Mouse (Mus musculus) CH12.LX (cell line): ENCODE measurements at regions not wholly inside any gene's neighbourhood (a gene's known extent, or its start where the extent isn't known, plus 50 kb on each side); places are given as distances from the start of the nearest gene placed in this dataset.

Source experiments
- DNase-seq: peaks from one replicate; pipeline ENCODE4 v3.0.0-alpha.2; 2013; ENCODE audit errors: extremely low read depth
- H3K27ac ChIP-seq: 2 replicates; pipeline ENCODE4 v1.5.1; 2012; ENCODE audit warnings: low read depth, mild to moderate bottlenecking, control low read depth, moderate library complexity; ENCODE audit not compliant: insufficient read depth
- H3K27me3 ChIP-seq: replicated peaks from 2 replicates; pipeline ENCODE3; 2012; ENCODE audit warnings: inconsistent platforms
- H3K36me3 ChIP-seq, 2 experiments: replicated peaks in 1 of 2; 2 replicates each; pipeline versions ENCODE3 to v1.6.1; 2012; ENCODE audit warnings: inconsistent platforms in 1 of 2, low read length in 1 of 2, mild to moderate bottlenecking in 1 of 2, mixed read lengths in 1 of 2, moderate library complexity in 1 of 2; ENCODE audit not compliant: control insufficient read depth in 1 of 2, insufficient read depth in 1 of 2
- H3K4me1 ChIP-seq, 2 experiments: 2 replicates each; pipeline ENCODE4 v1.6.1; 2012; ENCODE audit warnings: inconsistent platforms in 1 of 2, moderate library complexity in 1 of 2; ENCODE audit not compliant: insufficient read depth in 2 of 2, control insufficient read depth in 1 of 2
- H3K4me2 ChIP-seq: 2 replicates; pipeline ENCODE4 v1.6.1; 2012; ENCODE audit warnings: low read depth, mild to moderate bottlenecking, control low read depth; ENCODE audit not compliant: poor library complexity, insufficient read depth, severe bottlenecking
- H3K4me3 ChIP-seq, 3 experiments: fragments of 150-350 bp in 1 of 3; sonication (generic) in 1 of 3; replicated peaks in 1 of 3; 2 replicates each; pipeline versions ENCODE3 to v1.5.1; 2011 to 2012; ENCODE audit warnings: low read depth in 2 of 3, low read length in 2 of 3, mild to moderate bottlenecking in 2 of 3, moderate library complexity in 2 of 3, control low read depth in 1 of 3, improper control_type of control experiment in 1 of 3, inconsistent platforms in 1 of 3, mixed read lengths in 1 of 3; ENCODE audit not compliant: poor library complexity in 1 of 3
- H3K79me2 ChIP-seq: replicated peaks from 2 replicates; pipeline ENCODE4 v1.6.1; 2012; ENCODE audit warnings: mild to moderate bottlenecking, moderate library complexity; ENCODE audit not compliant: control insufficient read depth, poor library complexity, insufficient read depth, severe bottlenecking; ENCODE audit errors: extremely low read depth
- H3K9ac ChIP-seq: 2 replicates; pipeline ENCODE4 v1.6.1; 2012; ENCODE audit warnings: low read depth, mild to moderate bottlenecking, control low read depth, moderate library complexity; ENCODE audit not compliant: insufficient read depth
- H3K9me3 ChIP-seq: replicated peaks from 2 replicates; pipeline ENCODE3; 2012; ENCODE audit warnings: low read length, inconsistent platforms, mixed read lengths
- CHD1 ChIP-seq: IDR thresholded peaks from 2 replicates; pipeline ENCODE4 v1.6.1; 2012; ENCODE audit warnings: low read depth, low read length, improper control_type of control experiment, inconsistent platforms
- CHD2 ChIP-seq: IDR thresholded peaks from 2 replicates; pipeline ENCODE4 v1.6.1; 2011; ENCODE audit warnings: low read length, improper control_type of control experiment
- ELF1 ChIP-seq: IDR thresholded peaks from 2 replicates; pipeline ENCODE4 v1.6.1; 2014; ENCODE audit warnings: low read depth, mild to moderate bottlenecking, inconsistent platforms, low read length, improper control_type of control experiment
- EP300 ChIP-seq: IDR thresholded peaks from 2 replicates; pipeline ENCODE4 v1.6.1; 2011; ENCODE audit warnings: low read length, improper control_type of control experiment
- GABPA ChIP-seq: IDR thresholded peaks from 2 replicates; pipeline ENCODE4 v1.6.1; 2012; ENCODE audit warnings: low read depth, low read length, improper control_type of control experiment, inconsistent platforms; ENCODE audit not compliant: insufficient replicate concordance
- JUND ChIP-seq: conservative IDR thresholded peaks from 2 replicates; pipeline ENCODE4 v1.6.1; 2011; ENCODE audit warnings: low read depth, low read length, improper control_type of control experiment
- KAT2A ChIP-seq: IDR thresholded peaks from 2 replicates; pipeline ENCODE4 v1.6.1; 2012; ENCODE audit warnings: low read length, improper control_type of control experiment, inconsistent platforms; ENCODE audit not compliant: insufficient replicate concordance
- MAX ChIP-seq: IDR thresholded peaks from 2 replicates; pipeline ENCODE4 v1.6.1; 2011; ENCODE audit warnings: low read length, improper control_type of control experiment
- MAZ ChIP-seq: IDR thresholded peaks from 2 replicates; pipeline ENCODE4 v1.6.1; 2012; ENCODE audit warnings: low read depth, mild to moderate bottlenecking, inconsistent platforms, low read length, improper control_type of control experiment, moderate library complexity
- MEF2A ChIP-seq: IDR thresholded peaks from 2 replicates; pipeline ENCODE4 v1.6.1; 2014; ENCODE audit warnings: low read depth, mild to moderate bottlenecking, inconsistent platforms, low read length, improper control_type of control experiment, borderline replicate concordance
- MYC ChIP-seq: IDR thresholded peaks from 2 replicates; pipeline ENCODE4 v1.6.1; 2011; ENCODE audit warnings: low read depth, mild to moderate bottlenecking, improper control_type of control experiment, low read length
- NELFE ChIP-seq: IDR thresholded peaks from 2 replicates; pipeline ENCODE4 v1.6.1; 2011; ENCODE audit warnings: low read depth, low read length, improper control_type of control experiment
- NRF1 ChIP-seq: IDR thresholded peaks from 2 replicates; pipeline ENCODE4 v1.6.1; 2014; ENCODE audit warnings: low read depth, mild to moderate bottlenecking, inconsistent platforms, low read length, improper control_type of control experiment, moderate library complexity
- PAX5 ChIP-seq: IDR thresholded peaks from 2 replicates; pipeline ENCODE4 v1.6.1; 2012; ENCODE audit warnings: low read length, inconsistent platforms, mixed read lengths
- POLR2AphosphoS2 ChIP-seq: IDR thresholded peaks from 2 replicates; pipeline ENCODE4 v1.6.1; 2011; ENCODE audit warnings: low read depth, low read length, improper control_type of control experiment
- RCOR1 ChIP-seq: conservative IDR thresholded peaks from 2 replicates; pipeline ENCODE4 v1.6.1; 2012; ENCODE audit warnings: low read depth, mild to moderate bottlenecking, inconsistent platforms, low read length, improper control_type of control experiment
- SIN3A ChIP-seq: IDR thresholded peaks from 2 replicates; pipeline ENCODE4 v1.6.1; 2012; ENCODE audit warnings: low read length, improper control_type of control experiment, inconsistent platforms
- SMC3 ChIP-seq: IDR thresholded peaks from 2 replicates; pipeline ENCODE4 v1.6.1; 2011; ENCODE audit warnings: low read depth, low read length, improper control_type of control experiment
- TBP ChIP-seq: conservative IDR thresholded peaks from 2 replicates; pipeline ENCODE4 v1.6.1; 2011; ENCODE audit warnings: low read depth, low read length, improper control_type of control experiment
- TCF12 ChIP-seq: IDR thresholded peaks from 2 replicates; pipeline ENCODE4 v1.6.1; 2014; ENCODE audit warnings: low read depth, mild to moderate bottlenecking, inconsistent platforms, low read length, improper control_type of control experiment
- UBTF ChIP-seq: IDR thresholded peaks from 2 replicates; pipeline ENCODE4 v1.6.1; 2012; ENCODE audit warnings: low read depth, mild to moderate bottlenecking, inconsistent platforms, low read length, improper control_type of control experiment, moderate library complexity
- ZC3H11A ChIP-seq: IDR thresholded peaks from 2 replicates; pipeline ENCODE4 v1.6.1; 2012; ENCODE audit warnings: low read depth, mild to moderate bottlenecking, inconsistent platforms, low read length, improper control_type of control experiment
- ZMIZ1 ChIP-seq: IDR thresholded peaks from 2 replicates; pipeline ENCODE4 v1.6.1; 2012; ENCODE audit warnings: low read depth, mild to moderate bottlenecking, inconsistent platforms, low read length, improper control_type of control experiment
- ZNF384 ChIP-seq: IDR thresholded peaks from 2 replicates; pipeline ENCODE4 v1.6.1; 2012; ENCODE audit warnings: low read depth, low read length, improper control_type of control experiment, inconsistent platforms
- dilution Hi-C: fragments of 300-500 bp; cut with MboI; formaldehyde crosslinking; loops from 2 replicates; pipeline ENCODE4 v1.14.3; 2020; ENCODE audit warnings: low sequenced_read_pairs; ENCODE audit not compliant: extremely low pct_unique_long_range_greater_than_20kb, extremely low pct_ligation_motif_present
- in situ Hi-C: fragments of 300-500 bp; cut with MboI; formaldehyde crosslinking; loops from 3 replicates; pipeline ENCODE4 v1.14.3; 2019; ENCODE audit warnings: low sequenced_read_pairs, low pct_ligation_motif_present, low pct_unique_long_range_greater_than_20kb, mixed read lengths

- dilution Hi-C loops, result no loop called here
These were observed 96.2 kb downstream of the Fzd1 start for GRCm38 (mm10) chr5:4661420-4662197.

DNA sequence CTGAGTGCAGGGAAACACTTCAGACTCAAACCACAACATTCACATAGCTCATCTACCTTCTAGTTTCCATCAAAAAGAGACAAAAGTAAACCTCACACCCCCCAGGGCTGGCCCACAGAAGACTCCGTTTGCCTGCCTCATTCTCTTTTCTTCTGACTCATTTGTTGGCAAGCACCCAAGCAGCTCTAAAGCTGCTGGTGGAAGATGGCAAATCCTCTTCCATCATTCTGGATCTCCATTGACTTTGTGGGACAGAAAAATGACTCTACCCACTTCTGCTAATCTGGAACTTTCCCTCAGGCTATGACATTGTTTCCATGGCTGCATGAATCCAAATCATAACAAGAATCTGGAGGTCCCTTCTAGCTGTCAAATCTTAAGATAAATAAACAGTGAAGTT lies 99.9 kb downstream of the Fzd1 start:
- Histone ChIP-seq H3K9me3 (no peaks in the 10 kb centered on the region), H3K36me3 (no peaks in the 10 kb centered on the region), H3K27me3 (no peaks in the 10 kb centered on the region), H3K79me2 (no peaks in the 10 kb centered on the region), H3K4me1 (no peaks in the 10 kb centered on the region), H3K9ac (no peak overlapping the region), H3K4me2 (no peak overlapping the region), H3K4me3 (no peak overlapping the region), H3K27ac (no peak overlapping the region)
- in situ Hi-C loops (no loop called here), dilution Hi-C loops (no loop called here)
- TF ChIP-seq RCOR1 (no peak), MAX (no peak), PAX5 (no peak), UBTF (no peak), MAZ (no peak), NRF1 (no peak), ZNF384 (no peak), ELF1 (no peak), ZMIZ1 (no peak), CHD2 (no peak), POLR2AphosphoS2 (no peak), GABPA (no peak), TCF12 (no peak), KAT2A (no peak), MEF2A (no peak), JUND (no peak)
- no peak for DNase-seq

More at GRCm38 (mm10) chr5:4661420-4662197, 96.2 kb downstream of the Fzd1 start:
- H3K79me2 ChIP-seq, result no peaks in the 10 kb centered on the region
- H3K4me2 ChIP-seq, result no peak overlapping the region
- no peaks in the 10 kb centered on the region for H3K9me3 ChIP-seq
- DNase-seq, result no peak
- H3K9ac ChIP-seq, result no peak overlapping the region
- in situ Hi-C loops, result no loop called here
- H3K27ac ChIP-seq, result no peak overlapping the region
- no peak for TF ChIP-seq CHD1
- TF ChIP-seq MAX, result no peak
- TF ChIP-seq TBP, result no peak
- no peak for TF ChIP-seq MYC
- TF ChIP-seq SIN3A, result no peak
- no peak for TF ChIP-seq MEF2A
- TF ChIP-seq EP300, result no peak
- TF ChIP-seq SMC3, result no peak
- no peak for TF ChIP-seq KAT2A
- TF ChIP-seq NELFE, result no peak
- no peak for TF ChIP-seq ZMIZ1
- TF ChIP-seq UBTF, result no peak
- no peak for TF ChIP-seq ZC3H11A
- TF ChIP-seq RCOR1, result no peak
- TF ChIP-seq CHD2, result no peak
- H3K27me3 ChIP-seq, result no peaks in the 10 kb centered on the region
- H3K4me3 ChIP-seq, result no peak overlapping the region
- H3K36me3 ChIP-seq, result no peaks in the 10 kb centered on the region
- H3K4me1 ChIP-seq, result no peaks in the 10 kb centered on the region
